Mouse (Mus musculus) large intestine, adult 2 months (tissue): Measurements from ENCODE around the gene Kcnj15. TPM values are rescaled to one million over a fixed set of nuclear protein-coding genes. Genes with fewer than 3 reads are reported as not detected.

ENCODE experiments used
- DNase-seq: peaks from one replicate; pipeline ENCODE4 v3.0.0-alpha.2; 2012; ENCODE audit warnings: low read depth, low spot score
- WGBS: fragments of 180-500 bp; shearing (Covaris S2); methylation state at CpG from one replicate; pipeline ENCODE4 v1.1.7; 2018; 5-methylcytosine and 5-hydroxymethylcytosine counted together
- polyA plus RNA-seq: library from polyadenylated mRNA; depleted of rRNA; stranded (reverse); fragments of >200 nt; gene quantifications from 2 replicates; pipeline ENCODE4 v1.2.3, GENCODE M21; 2012; rRNA removed

The Kcnj15 gene
- 0.27 and 0.33 TPM in 2 replicates for polyA plus RNA-seq

- no peak for DNase-seq
- 17% methylated on average over 6 of the region's 6 CpGs for WGBS
These were observed at the start of gene Kcnj15 for GRCm38 (mm10) chr16:95257266-95257894. Gene Kcnj15, plus strand, starts transcription at chr16:95257558.

- 45% methylated on average over 7 of the region's 7 CpGs for WGBS
- DNase-seq = no peak
These were observed 49.1 kb upstream of the Kcnj15 start for GRCm38 (mm10) chr16:95208243-95208642.

GRCm38 (mm10) chr16:95209011-95209466 lies 48.3 kb upstream of the Kcnj15 start:
- DNase-seq = no peak
- 20% methylated on average over 1 of the region's 1 CpGs for WGBS

GRCm38 (mm10) chr16:95214251-95215197 lies 42.8 kb upstream of the Kcnj15 start:
- no peak for DNase-seq
- 62% methylated on average over 7 of the region's 7 CpGs for WGBS

- WGBS = 82% methylated on average over 9 of the region's 9 CpGs
These were observed 41.6 kb upstream of the Kcnj15 start for GRCm38 (mm10) chr16:95215782-95216181.

GRCm38 (mm10) chr16:95216346-95216745 lies 41.0 kb upstream of the Kcnj15 start:
- WGBS = 86% methylated on average over 7 of the region's 7 CpGs
- no peak for DNase-seq

More at GRCm38 (mm10) chr16:95215782-95216181, 41.6 kb upstream of the Kcnj15 start:
- no peak for DNase-seq

GRCm38 (mm10) chr16:95216824-95217223 lies 40.5 kb upstream of the Kcnj15 start:
- WGBS = 71% methylated on average over 5 of the region's 5 CpGs
- no peak for DNase-seq

GRCm38 (mm10) chr16:95218783-95219182 lies 38.6 kb upstream of the Kcnj15 start:
- 83% methylated on average over 5 of the region's 5 CpGs for WGBS
- DNase-seq = no peak

- 66% methylated on average over 2 of the region's 2 CpGs for WGBS
- DNase-seq = no peak
These were observed 37.9 kb upstream of the Kcnj15 start for GRCm38 (mm10) chr16:95219459-95219858.

GRCm38 (mm10) chr16:95221051-95221450 lies 36.3 kb upstream of the Kcnj15 start:
- WGBS = 24% methylated on average over 4 of the region's 4 CpGs
- no peak for DNase-seq

- DNase-seq = no peak
- 55% methylated on average over 7 of the region's 7 CpGs for WGBS
These were observed 35.2 kb upstream of the Kcnj15 start for GRCm38 (mm10) chr16:95222026-95222718.

GRCm38 (mm10) chr16:95223435-95223834 lies 33.9 kb upstream of the Kcnj15 start:
- 67% methylated on average over 8 of the region's 8 CpGs for WGBS
- no peak for DNase-seq

GRCm38 (mm10) chr16:95225285-95225684 lies 32.1 kb upstream of the Kcnj15 start:
- DNase-seq = no peak
- 65% methylated on average over 7 of the region's 7 CpGs for WGBS

- DNase-seq = no peak
- 81% methylated on average over 4 of the region's 4 CpGs for WGBS
These were observed 25.6 kb upstream of the Kcnj15 start for GRCm38 (mm10) chr16:95231768-95232167.

GRCm38 (mm10) chr16:95234891-95235548 lies 22.3 kb upstream of the Kcnj15 start:
- 37% methylated on average over 2 of the region's 2 CpGs for WGBS
- DNase-seq = no peak

GRCm38 (mm10) chr16:95239209-95239925 lies 18.0 kb upstream of the Kcnj15 start:
- 65% methylated on average over 7 of the region's 7 CpGs for WGBS
- DNase-seq = no peak

GRCm38 (mm10) chr16:95240688-95241087 lies 16.7 kb upstream of the Kcnj15 start:
- 24% methylated on average over 5 of the region's 5 CpGs for WGBS
- no peak for DNase-seq

GRCm38 (mm10) chr16:95241581-95241980 lies 15.8 kb upstream of the Kcnj15 start:
- DNase-seq = no peak
- WGBS = 55% methylated on average over 4 of the region's 4 CpGs

- 60% methylated on average over 4 of the region's 4 CpGs for WGBS
- DNase-seq = no peak
These were observed 15.2 kb upstream of the Kcnj15 start for GRCm38 (mm10) chr16:95242114-95242513.
